Mouse (Mus musculus) stomach, embryonic 16.5 days (tissue): ENCODE measurements around the gene Aldh4a1. TPM values are rescaled to one million over a fixed set of nuclear protein-coding genes. Genes with fewer than 3 reads are reported as not detected.

ENCODE experiments used
- ATAC-seq: fragments of 200-750 bp; cut with Nextera tagmentation; 2 replicates; pipeline ENCODE4 v1.8.0; 2017; ENCODE audit warnings: moderate number of reproducible peaks, moderate TSS enrichment; ENCODE audit not compliant: insufficient read depth, low FRiP score
- H3K27ac ChIP-seq: fragments of 300-500 bp; sonication (generic); 2 replicates; pipeline ENCODE4 v1.5.1; 2014; ENCODE audit warnings: low read length
- H3K27me3 ChIP-seq: fragments of 300-500 bp; sonication (generic); 2 replicates; pipeline ENCODE4 v1.6.1; 2014; ENCODE audit warnings: low read length, control low read depth, mixed read lengths; ENCODE audit not compliant: control insufficient read depth, insufficient read depth
- H3K36me3 ChIP-seq: fragments of 300-500 bp; sonication (generic); 2 replicates; pipeline ENCODE4 v1.6.1; 2014; ENCODE audit warnings: low read length; ENCODE audit not compliant: control insufficient read depth, insufficient read depth
- H3K4me1 ChIP-seq: fragments of 300-500 bp; sonication (generic); 2 replicates; pipeline ENCODE4 v1.6.1; 2014; ENCODE audit warnings: low read length, control low read depth, mixed read lengths; ENCODE audit not compliant: control insufficient read depth, insufficient read depth
- H3K4me2 ChIP-seq: fragments of 300-500 bp; sonication (generic); 2 replicates; pipeline ENCODE4 v1.6.1; 2014; ENCODE audit warnings: low read depth, low read length, mixed read lengths
- H3K4me3 ChIP-seq: fragments of 300-500 bp; sonication (generic); replicated peaks from 2 replicates; pipeline ENCODE4 v1.5.1; 2014; ENCODE audit warnings: mild to moderate bottlenecking, low read length
- H3K9ac ChIP-seq: fragments of 300-500 bp; sonication (generic); 2 replicates; pipeline ENCODE4 v1.6.1; 2014; ENCODE audit warnings: low read length
- H3K9me3 ChIP-seq: fragments of 300-500 bp; sonication (generic); replicated peaks from 2 replicates; pipeline ENCODE4 v1.6.1; 2016; ENCODE audit warnings: low read length, control low read depth; ENCODE audit not compliant: control insufficient read depth
- WGBS: fragments of 180-500 bp; shearing (Covaris S2); extraction: QIAGEN DNeasy Blood & Tissue Kit; methylation state at CpG from one replicate; pipeline ENCODE4 v1.1.7; 2014; 5-methylcytosine and 5-hydroxymethylcytosine counted together
- polyA plus RNA-seq: library from polyadenylated mRNA; unstranded; fragments of >200 nt; fragmentation: Nextera tagmentation; extraction: Ambion mirVana; gene quantifications from 2 replicates; pipeline ENCODE4 v1.2.1, GENCODE M21; 2015

The Aldh4a1 gene
- polyA plus RNA-seq, 1 experiment from 2014 or later: 35.9 TPM

GRCm38 (mm10) chr4:139611542-139611953 is 11.1 kb upstream of the Aldh4a1 start:
- Histone ChIP-seq H3K4me3 (no peak overlapping the region; the same call in 1 of the 2 replicates), H3K27me3 (no peaks in the 10 kb centered on the region; the same call in 1 of the 2 replicates), H3K4me1 (0 out of 2 replicates have a peak, but pooled peaks cover 2% of the 10 kb centered on the region), H3K27ac (peak overlapping the region; percentile 27; the same call in 1 of the 2 replicates), H3K9me3 (peaks cover 8% of the 10 kb centered on the region; the same call in 1 of the 2 replicates), H3K4me2 (peak overlapping the region; percentile 42), H3K9ac (0 out of 2 replicates have a peak overlapping the region, but pooled peaks have one; percentile 39), H3K36me3 (peaks cover 18% of the 10 kb centered on the region)
- 10% methylated on average over 10 of the region's 10 CpGs for WGBS
- peak; percentile 67; the same call in 1 of the 2 replicates for ATAC-seq

GRCm38 (mm10) chr4:139614524-139615260 is 8.0 kb upstream of the Aldh4a1 start:
- Histone ChIP-seq H3K4me2 (no peak overlapping the region), H3K27ac (no peak overlapping the region), H3K9me3 (peaks cover 8% of the 10 kb centered on the region; the same call in 1 of the 2 replicates), H3K36me3 (peaks cover 18% of the 10 kb centered on the region), H3K9ac (no peak overlapping the region), H3K4me3 (no peak overlapping the region), H3K4me1 (peaks cover 2% of the 10 kb centered on the region; the same call in 1 of the 2 replicates), H3K27me3 (no peaks in the 10 kb centered on the region; the same call in 1 of the 2 replicates)
- WGBS: 89% methylated on average over 21 of the region's 21 CpGs
- no peak for ATAC-seq

- peak overlapping the region; percentile 77 for H3K27ac ChIP-seq
- H3K4me2 ChIP-seq: peak overlapping the region; percentile 45
- H3K4me1 ChIP-seq: no peaks in the 10 kb centered on the region; the same call in 1 of the 2 replicates
- H3K36me3 ChIP-seq: peaks cover 18% of the 10 kb centered on the region
- H3K4me3 ChIP-seq: peak overlapping the region; percentile 50
- H3K9me3 ChIP-seq: peaks cover 8% of the 10 kb centered on the region; the same call in 1 of the 2 replicates
- H3K9ac ChIP-seq: peak overlapping the region; percentile 59
- H3K27me3 ChIP-seq: no peaks in the 10 kb centered on the region; the same call in 1 of the 2 replicates
- WGBS: 13% methylated on average over 24 of the region's 24 CpGs
- ATAC-seq: peak; percentile 90
Measured at GRCm38 (mm10) chr4:139616276-139617000, 6.2 kb upstream of the Aldh4a1 start.

GRCm38 (mm10) chr4:139617001-139617364 is 5.7 kb upstream of the Aldh4a1 start:
- peaks cover 8% of the 10 kb centered on the region; the same call in 1 of the 2 replicates for H3K9me3 ChIP-seq
- H3K27ac ChIP-seq: peak overlapping the region; percentile 71; the same call in 1 of the 2 replicates
- H3K36me3 ChIP-seq: peaks cover 18% of the 10 kb centered on the region
- H3K4me2 ChIP-seq: peak overlapping the region; percentile 45
- WGBS: 48% methylated on average over 3 of the region's 3 CpGs
- ATAC-seq: no peak
- H3K9ac ChIP-seq: peak overlapping the region; percentile 51
- peak overlapping the region; percentile 23 for H3K4me3 ChIP-seq
- no peaks in the 10 kb centered on the region; the same call in 1 of the 2 replicates for H3K27me3 ChIP-seq
- no peaks in the 10 kb centered on the region; the same call in 1 of the 2 replicates for H3K4me1 ChIP-seq

- Histone ChIP-seq H3K4me1 (peaks cover 15% of the 10 kb centered on the region), H3K4me3 (no peak overlapping the region), H3K36me3 (peaks cover 1% of the 10 kb centered on the region), H3K27me3 (no peaks in the 10 kb centered on the region), H3K9ac (no peak overlapping the region), H3K4me2 (no peak overlapping the region), H3K9me3 (no peaks in the 10 kb centered on the region), H3K27ac (no peak overlapping the region)
- no peak for ATAC-seq
- WGBS: 68% methylated on average over 6 of the region's 6 CpGs
Measured at GRCm38 (mm10) chr4:139619765-139620164, 2.9 kb upstream of the Aldh4a1 start.

GRCm38 (mm10) chr4:139623434-139624115 is 909 bp downstream of the Aldh4a1 start:
- Histone ChIP-seq H3K4me3 (peak overlapping the region; percentile 87), H3K4me2 (peak overlapping the region; percentile 94), H3K9me3 (no peaks in the 10 kb centered on the region), H3K9ac (peak overlapping the region; percentile 85), H3K27ac (no peak overlapping the region), H3K4me1 (peaks cover 16% of the 10 kb centered on the region), H3K27me3 (no peaks in the 10 kb centered on the region), H3K36me3 (no peaks in the 10 kb centered on the region)
- ATAC-seq: no peak
- 18% methylated on average over 21 of the region's 21 CpGs for WGBS

GRCm38 (mm10) chr4:139624116-139624489 is 1.4 kb downstream of the Aldh4a1 start:
- no peaks in the 10 kb centered on the region for H3K9me3 ChIP-seq
- H3K36me3 ChIP-seq: no peaks in the 10 kb centered on the region
- H3K9ac ChIP-seq: peak overlapping the region; percentile 19; the same call in 1 of the 2 replicates
- H3K4me2 ChIP-seq: peak overlapping the region; percentile 94
- no peak overlapping the region for H3K27ac ChIP-seq
- 40% methylated on average over 5 of the region's 5 CpGs for WGBS
- H3K4me1 ChIP-seq: peaks cover 16% of the 10 kb centered on the region
- no peak for ATAC-seq
- no peaks in the 10 kb centered on the region for H3K27me3 ChIP-seq
- H3K4me3 ChIP-seq: peak overlapping the region; percentile 87; the same call in 1 of the 2 replicates

GRCm38 (mm10) chr4:139624706-139625105 is 2.0 kb downstream of the Aldh4a1 start:
- 55% methylated on average over 10 of the region's 10 CpGs for WGBS
- H3K9me3 ChIP-seq: no peaks in the 10 kb centered on the region
- H3K9ac ChIP-seq: peak overlapping the region; percentile 7; the same call in 1 of the 2 replicates
- H3K4me3 ChIP-seq: 0 out of 2 replicates have a peak overlapping the region, but pooled peaks have one; percentile 87
- ATAC-seq: no peak
- no peaks in the 10 kb centered on the region for H3K36me3 ChIP-seq
- H3K4me2 ChIP-seq: peak overlapping the region; percentile 94
- H3K27me3 ChIP-seq: no peaks in the 10 kb centered on the region
- H3K27ac ChIP-seq: no peak overlapping the region; the same call in 1 of the 2 replicates
- H3K4me1 ChIP-seq: peaks cover 16% of the 10 kb centered on the region
